Mouse (Mus musculus) gastrocnemius, postnatal 36 days (tissue): Measurements from ENCODE around the gene Adamts20. TPM values are rescaled to one million over a fixed set of nuclear protein-coding genes. Genes with fewer than 3 reads are reported as not detected.

Experiments
- DNase-seq, 2 experiments: peaks; one replicate each; pipeline ENCODE4 v3.0.0; 2022
- intact Hi-C: fragments of 180-260 bp; cut with DNase I; formaldehyde crosslinking; loops from one replicate; pipeline ENCODE4 v1.15.1; 2025
- total RNA-seq, 2 experiments: library from RNA; stranded (reverse); gene quantifications; 2 replicates each; pipeline ENCODE4 v1.2.3; 2021

Adamts20 gene
- total RNA-seq, 2 experiments from 2014 or later = 6.4 to 6.8 TPM

- no peak for DNase-seq
- intact Hi-C loops = no loop called here
Measured at GRCm38 (mm10) chr15:94452848-94453247, 12.4 kb downstream of the Adamts20 start.

- intact Hi-C loops = no loop called here
Measured at GRCm38 (mm10) chr15:94451600-94451999, 13.6 kb downstream of the Adamts20 start.

GRCm38 (mm10) chr15:94444437-94445136 is 20.6 kb downstream of the Adamts20 start:
- no peak for DNase-seq
- intact Hi-C loops = no loop called here

More at GRCm38 (mm10) chr15:94451600-94451999, 13.6 kb downstream of the Adamts20 start:
- DNase-seq = no peak

GRCm38 (mm10) chr15:94444043-94444436 is 21.2 kb downstream of the Adamts20 start:
- intact Hi-C loops = no loop called here
- DNase-seq = no peak

- DNase-seq = no peak
- intact Hi-C loops = no loop called here
Measured at GRCm38 (mm10) chr15:94443025-94443424, 22.2 kb downstream of the Adamts20 start.

- no peak for DNase-seq
- intact Hi-C loops = no loop called here
Measured at GRCm38 (mm10) chr15:94435532-94435931, 29.7 kb downstream of the Adamts20 start.

- peak; percentile 9 to 18 for DNase-seq
- intact Hi-C loops = loop anchor here (5.0 kb wide), 1 partner anchor 49 kb away; no protein-coding TSS in a partner anchor
Measured at GRCm38 (mm10) chr15:94430681-94431405, 34.4 kb downstream of the Adamts20 start.

- intact Hi-C loops = no loop called here
- DNase-seq = peak; percentile 24 to 27
Measured at GRCm38 (mm10) chr15:94428726-94429125, 36.5 kb downstream of the Adamts20 start.

GRCm38 (mm10) chr15:94427482-94428214 is 37.6 kb downstream of the Adamts20 start:
- no peak for DNase-seq
- intact Hi-C loops = no loop called here

- intact Hi-C loops = no loop called here
- no peak for DNase-seq
Measured at GRCm38 (mm10) chr15:94420526-94420925, 44.7 kb downstream of the Adamts20 start.

GRCm38 (mm10) chr15:94419167-94419566 is 46.1 kb downstream of the Adamts20 start:
- DNase-seq = no peak

GRCm38 (mm10) chr15:94418427-94418826 is 46.8 kb downstream of the Adamts20 start:
- intact Hi-C loops = no loop called here
- no peak for DNase-seq

More at GRCm38 (mm10) chr15:94419167-94419566, 46.1 kb downstream of the Adamts20 start:
- intact Hi-C loops = no loop called here

- intact Hi-C loops = no loop called here
- DNase-seq = no peak
Measured at GRCm38 (mm10) chr15:94417216-94418155, 47.7 kb downstream of the Adamts20 start.

GRCm38 (mm10) chr15:94409832-94410231 is 55.4 kb downstream of the Adamts20 start:
- no peak for DNase-seq
- intact Hi-C loops = no loop called here

GRCm38 (mm10) chr15:94406364-94406763 is 58.9 kb downstream of the Adamts20 start:
- DNase-seq = no peak
- intact Hi-C loops = no loop called here

GRCm38 (mm10) chr15:94404071-94404545 is 61.1 kb downstream of the Adamts20 start:
- intact Hi-C loops = loop anchor here (5.0 kb wide), 1 partner anchor 58 kb away; no protein-coding TSS in a partner anchor
- DNase-seq = peak; percentile 59 to 76

GRCm38 (mm10) chr15:94403461-94404070 is 61.7 kb downstream of the Adamts20 start:
- peak in 1 of 2 experiments; percentile 4 for DNase-seq
- intact Hi-C loops = loop anchor here (5.0 kb wide), 1 partner anchor 59 kb away; no protein-coding TSS in a partner anchor

- DNase-seq = no peak
- intact Hi-C loops = loop anchor here (5.0 kb wide), 1 partner anchor 59 kb away; no protein-coding TSS in a partner anchor
Measured at GRCm38 (mm10) chr15:94403018-94403417, 62.2 kb downstream of the Adamts20 start.

GRCm38 (mm10) chr15:94392737-94393136 is 72.5 kb downstream of the Adamts20 start:
- intact Hi-C loops = no loop called here
- DNase-seq = no peak
